14 mouse cellular contexts compared by ENCODE assay signal in the genomic region with DNA sequence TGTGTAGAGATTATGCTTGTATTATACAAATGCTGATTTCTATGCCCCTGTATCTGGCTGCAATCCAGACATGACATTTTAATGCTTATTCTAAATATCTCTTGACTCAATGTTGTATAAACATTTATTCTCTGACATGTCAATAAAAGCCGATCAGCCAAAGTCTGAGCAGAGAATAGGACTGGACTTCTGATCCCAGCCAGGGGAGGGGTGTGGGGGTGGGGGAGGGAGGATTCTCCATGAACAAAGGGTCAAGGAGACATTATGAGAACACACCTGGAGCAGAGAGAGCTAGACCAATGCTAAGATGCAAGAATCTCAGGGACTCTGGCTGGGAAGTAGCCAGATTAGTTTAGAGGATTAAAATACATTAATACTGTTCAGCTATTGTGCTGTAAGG.
"Had no signal": no experiment of that assay in that cellular context is flagged by ENCODE, and none has a peak within 500 bp of the region (broad histone marks: within the 10 kb centered on the region; RNA-seq: fewer than 3 reads in every experiment).

No protein-coding gene starts in this region.

- H3K4me1 ChIP-seq: limb, embryonic 10.5 days; limb, embryonic 13.5 days; lung, embryonic 15.5 days had no signal

- H3K9ac ChIP-seq: limb, embryonic 13.5 days; liver, embryonic 14.5 days; lung, embryonic 15.5 days had no signal

- H3K4me2 ChIP-seq: limb, embryonic 13.5 days; lung, embryonic 15.5 days; midbrain, embryonic 11.5 days had no signal

- H3K4me3 ChIP-seq: limb, embryonic 10.5 days; limb, embryonic 13.5 days; lung, embryonic 15.5 days had no signal

- H3K27ac ChIP-seq: limb, embryonic 10.5 days; limb, embryonic 13.5 days; liver, embryonic 14.5 days; lung, embryonic 15.5 days had no signal

- H3K27me3 ChIP-seq: limb, embryonic 13.5 days; lung, embryonic 15.5 days had no signal

- H3K9me3 ChIP-seq: limb, embryonic 10.5 days; limb, embryonic 13.5 days; lung, embryonic 15.5 days had no signal

- DNase-seq: kidney, adult 9 months; kidney, postnatal 14 days; kidney, postnatal 4 days; lung, postnatal 10 days; lung, postnatal 36 days; midbrain, embryonic 14.5 days; thymus, adult 2 months; thymus, postnatal 14 days; thymus, postnatal 4 days had no signal
